Mouse (Mus musculus) kidney, postnatal 14 days (tissue): ENCODE measurements around the gene Cse1l.

Source experiments
- DNase-seq: peaks from one replicate; pipeline ENCODE4 v3.0.0; 2022; ENCODE audit warnings: mixed read lengths

Gene Cse1l

GRCm38 (mm10) chr2:166903719-166904282 is 2.0 kb upstream of the Cse1l start:
- DNase-seq = no peak

- DNase-seq = peak; percentile 8
Observed at GRCm38 (mm10) chr2:166906523-166907182, 813 bp downstream of the Cse1l start.

GRCm38 (mm10) chr2:166909729-166910128 is 3.9 kb downstream of the Cse1l start:
- no peak for DNase-seq

GRCm38 (mm10) chr2:166910536-166910935 is 4.7 kb downstream of the Cse1l start:
- no peak for DNase-seq

- DNase-seq = no peak
Observed at GRCm38 (mm10) chr2:166923971-166924370, 18.1 kb downstream of the Cse1l start.

GRCm38 (mm10) chr2:166933943-166934342 is 28.1 kb downstream of the Cse1l start:
- no peak for DNase-seq

GRCm38 (mm10) chr2:166934416-166934815 is 28.6 kb downstream of the Cse1l start:
- no peak for DNase-seq

GRCm38 (mm10) chr2:166935582-166935981 is 29.7 kb downstream of the Cse1l start:
- DNase-seq = no peak

GRCm38 (mm10) chr2:166936166-166936565 is 30.3 kb downstream of the Cse1l start:
- no peak for DNase-seq

- no peak for DNase-seq
Observed at GRCm38 (mm10) chr2:166943146-166943545, 37.3 kb downstream of the Cse1l start.

GRCm38 (mm10) chr2:166944346-166944745 is 38.5 kb downstream of the Cse1l start:
- DNase-seq = no peak

GRCm38 (mm10) chr2:166945456-166945855 is 39.6 kb downstream of the Cse1l start:
- peak; percentile 23 for DNase-seq

- DNase-seq = no peak
Observed at GRCm38 (mm10) chr2:166948246-166948645, 42.4 kb downstream of the Cse1l start.

GRCm38 (mm10) chr2:166948936-166949335 is 43.1 kb downstream of the Cse1l start:
- no peak for DNase-seq

GRCm38 (mm10) chr2:166950853-166951648 is 45.2 kb downstream of the Cse1l start:
- DNase-seq = peak; percentile 22

- no peak for DNase-seq
Observed at GRCm38 (mm10) chr2:166952151-166952550, 46.3 kb downstream of the Cse1l start.

GRCm38 (mm10) chr2:166956805-166957204 is 51.0 kb downstream of the Cse1l start:
- DNase-seq = peak; percentile 74

GRCm38 (mm10) chr2:166960648-166961330 is 54.9 kb downstream of the Cse1l start:
- no peak for DNase-seq

GRCm38 (mm10) chr2:166963257-166963656 is 57.4 kb downstream of the Cse1l start:
- DNase-seq = no peak

GRCm38 (mm10) chr2:166964773-166965172 is 58.9 kb downstream of the Cse1l start:
- no peak for DNase-seq

- DNase-seq = no peak
Observed at GRCm38 (mm10) chr2:166973153-166973552, 67.3 kb downstream of the Cse1l start.

- no peak for DNase-seq
Observed at GRCm38 (mm10) chr2:166974177-166974872, 68.5 kb downstream of the Cse1l start.

- no peak for DNase-seq
Observed at GRCm38 (mm10) chr2:166976356-166976755, 70.5 kb downstream of the Cse1l start.
